Mouse (Mus musculus): ENCODE results near the gene Parp3.

GRCm38 (mm10) chr9:106476002-106476923, 486 bp downstream of the Parp3 start:
- TF ChIP-seq EP300 (IDR thresholded peaks at IDR 0.05; ENCODE audit: low read depth) (no peak), CTCF (IDR thresholded peaks at IDR 0.05; ENCODE audit: low read depth) (no peak)
